Mouse (Mus musculus) liver, adult 2 months (tissue): Measurements from ENCODE around the gene Dcaf10. TPM values are rescaled to one million over a fixed set of nuclear protein-coding genes. Genes with fewer than 3 reads are reported as not detected.

Source experiments
- DNase-seq: peaks from one replicate; pipeline ENCODE4 v3.0.0-alpha.2; 2011; ENCODE audit warnings: low read depth, low spot score; ENCODE audit errors: extremely low read depth
- H3K27ac ChIP-seq: fragments of 200-500 bp; replicated peaks from 2 replicates; pipeline ENCODE4 v1.5.1; 2012; ENCODE audit warnings: low read depth, mild to moderate bottlenecking, control low read depth, inconsistent platforms, low read length; ENCODE audit not compliant: insufficient read depth
- H3K27me3 ChIP-seq: fragments of 200-500 bp; 2 replicates; pipeline ENCODE4 v1.6.1; 2012; ENCODE audit warnings: mild to moderate bottlenecking, moderate library complexity, low read length, inconsistent platforms; ENCODE audit not compliant: control insufficient read depth, insufficient read depth
- H3K36me3 ChIP-seq: fragments of 200-500 bp; 2 replicates; pipeline ENCODE4 v1.6.1; 2012; ENCODE audit warnings: low read length, inconsistent platforms; ENCODE audit not compliant: control insufficient read depth, insufficient read depth
- H3K4me1 ChIP-seq: fragments of 200-500 bp; 2 replicates; pipeline ENCODE4 v1.6.1; 2011; ENCODE audit warnings: low read length; ENCODE audit not compliant: control insufficient read depth, insufficient read depth
- H3K4me3 ChIP-seq: fragments of 200-500 bp; 2 replicates; pipeline ENCODE4 v1.5.1; 2011; ENCODE audit warnings: low read depth, mild to moderate bottlenecking, control low read depth, low read length, moderate library complexity; ENCODE audit not compliant: insufficient read depth
- H3K79me2 ChIP-seq: fragments of 200-500 bp; 2 replicates; pipeline ENCODE4 v1.6.1; 2012; ENCODE audit warnings: inconsistent platforms, mild to moderate bottlenecking, low read length, moderate library complexity; ENCODE audit not compliant: control insufficient read depth, insufficient read depth
- H3K9ac ChIP-seq: fragments of 200-500 bp; 2 replicates; pipeline ENCODE4 v1.6.1; 2012; ENCODE audit warnings: low read depth, mild to moderate bottlenecking, control low read depth, inconsistent platforms, low read length
- CTCF ChIP-seq: fragments of 200-500 bp; IDR thresholded peaks from 2 replicates; pipeline ENCODE4 v1.5.1; 2011; ENCODE audit warnings: low read depth, low read length, control low read depth
- POLR2A ChIP-seq: fragments of 200-500 bp; IDR thresholded peaks from 2 replicates; pipeline ENCODE4 v1.6.1; 2011; ENCODE audit warnings: low read length, control low read depth; ENCODE audit not compliant: insufficient read depth; ENCODE audit errors: extremely low read depth
- WGBS: fragments of 180-500 bp; shearing (Covaris S2); methylation state at CpG from one replicate; pipeline ENCODE4 v1.1.7; 2018; 5-methylcytosine and 5-hydroxymethylcytosine counted together
- polyA plus RNA-seq: library from polyadenylated mRNA; depleted of rRNA; stranded (reverse); fragments of >200 nt; gene quantifications from 2 replicates; pipeline ENCODE4 v1.2.3, GENCODE M21; 2012
- total RNA-seq: library from RNA; depleted of rRNA; stranded (reverse); fragments of >200 nt; gene quantifications from 2 replicates; pipeline ENCODE4 v1.2.3, GENCODE M21; 2014

The Dcaf10 gene
- total and polyA plus RNA-seq, 2 experiments: 8.5 to 12.9 TPM

- TF ChIP-seq CTCF: no peak
- TF ChIP-seq POLR2A: no peak
- H3K9ac ChIP-seq: no peak overlapping the region
- H3K36me3 ChIP-seq: no peaks in the 10 kb centered on the region
- peaks cover 30% of the 10 kb centered on the region for H3K4me1 ChIP-seq
- H3K4me3 ChIP-seq: no peak overlapping the region
- peaks cover 4% of the 10 kb centered on the region; the same call in 1 of the 2 replicates for H3K79me2 ChIP-seq
- peak overlapping the region; percentile 81 for H3K27ac ChIP-seq
- DNase-seq: peak; percentile 91
- 25% methylated on average over 8 of the region's 8 CpGs for WGBS
- H3K27me3 ChIP-seq: no peaks in the 10 kb centered on the region
These were observed 69.4 kb downstream of the Dcaf10 start for GRCm38 (mm10) chr4:45411181-45411790.

GRCm38 (mm10) chr4:45412433-45413192 is 70.7 kb downstream of the Dcaf10 start:
- H3K27ac ChIP-seq: peak overlapping the region; percentile 68
- no peaks in the 10 kb centered on the region for H3K27me3 ChIP-seq
- no peaks in the 10 kb centered on the region for H3K36me3 ChIP-seq
- peaks cover 27% of the 10 kb centered on the region for H3K4me1 ChIP-seq
- DNase-seq: peak; percentile 72
- 23% methylated on average over 16 of the region's 16 CpGs for WGBS
- H3K4me3 ChIP-seq: no peak overlapping the region
- TF ChIP-seq POLR2A: no peak
- TF ChIP-seq CTCF: no peak
- H3K79me2 ChIP-seq: peaks cover 4% of the 10 kb centered on the region; the same call in 1 of the 2 replicates
- no peak overlapping the region; the same call in 1 of the 2 replicates for H3K9ac ChIP-seq

- Histone ChIP-seq H3K4me1 (peaks cover 27% of the 10 kb centered on the region), H3K36me3 (no peaks in the 10 kb centered on the region), H3K27me3 (no peaks in the 10 kb centered on the region), H3K4me3 (no peak overlapping the region), H3K27ac (peak overlapping the region; percentile 79), H3K9ac (no peak overlapping the region), H3K79me2 (no peaks in the 10 kb centered on the region)
- DNase-seq: peak; percentile 100
- TF ChIP-seq POLR2A: no peak
- 35% methylated on average over 9 of the region's 9 CpGs for WGBS
These were observed 71.9 kb downstream of the Dcaf10 start for GRCm38 (mm10) chr4:45413674-45414338.

GRCm38 (mm10) chr4:45416314-45416713 is 74.4 kb downstream of the Dcaf10 start:
- Histone ChIP-seq H3K4me1 (peaks cover 19% of the 10 kb centered on the region), H3K79me2 (no peaks in the 10 kb centered on the region), H3K27ac (no peak overlapping the region), H3K9ac (no peak overlapping the region), H3K27me3 (no peaks in the 10 kb centered on the region), H3K4me3 (no peak overlapping the region), H3K36me3 (no peaks in the 10 kb centered on the region)
- no peak for TF ChIP-seq POLR2A
- no peak for TF ChIP-seq CTCF
- DNase-seq: no peak
- 84% methylated on average over 7 of the region's 7 CpGs for WGBS

GRCm38 (mm10) chr4:45418229-45418950 is 76.5 kb downstream of the Dcaf10 start:
- no peaks in the 10 kb centered on the region for H3K27me3 ChIP-seq
- no peaks in the 10 kb centered on the region for H3K79me2 ChIP-seq
- DNase-seq: no peak
- H3K4me1 ChIP-seq: peaks cover 7% of the 10 kb centered on the region
- H3K4me3 ChIP-seq: no peak overlapping the region
- H3K9ac ChIP-seq: no peak overlapping the region
- no peak overlapping the region for H3K27ac ChIP-seq
- TF ChIP-seq CTCF (peak; percentile 77), POLR2A (no peak)
- H3K36me3 ChIP-seq: no peaks in the 10 kb centered on the region
- 35% methylated on average over 11 of the region's 11 CpGs for WGBS
